Mouse (Mus musculus) stomach, postnatal 0 days (tissue): ENCODE results near the gene Deup1. TPM values are rescaled to one million over a fixed set of nuclear protein-coding genes. Genes with fewer than 3 reads are reported as not detected.
A peak's percentile ranks its signal among the peaks of the same experiment; 100 is the strongest.

ENCODE experiments used
- ATAC-seq: fragments of 200-750 bp; cut with Nextera tagmentation; 2 replicates; pipeline ENCODE4 v1.8.0; 2017; ENCODE audit not compliant: low FRiP score, low TSS enrichment
- DNase-seq: peaks from one replicate; pipeline ENCODE4 v3.0.0-alpha.2; 2016; ENCODE audit warnings: low spot score
- H3K27ac ChIP-seq: fragments of 300-500 bp; sonication (generic); replicated peaks from 2 replicates; pipeline ENCODE4 v1.5.1; 2014; ENCODE audit warnings: mild to moderate bottlenecking, control low read depth
- H3K27me3 ChIP-seq: fragments of 300-500 bp; sonication (generic); 2 replicates; pipeline ENCODE4 v1.6.1; 2014; ENCODE audit warnings: low read length; ENCODE audit not compliant: control insufficient read depth, insufficient read depth
- H3K36me3 ChIP-seq: fragments of 300-500 bp; sonication (generic); 2 replicates; pipeline ENCODE4 v1.6.1; 2014; ENCODE audit warnings: low read length, mixed read lengths; ENCODE audit not compliant: control insufficient read depth, insufficient read depth
- H3K4me1 ChIP-seq: fragments of 300-500 bp; sonication (generic); replicated peaks from 2 replicates; pipeline ENCODE4 v1.6.1; 2014; ENCODE audit warnings: antibody characterized with exemption; ENCODE audit not compliant: control insufficient read depth, insufficient read depth
- H3K4me2 ChIP-seq: fragments of 300-500 bp; sonication (generic); replicated peaks from 2 replicates; pipeline ENCODE4 v1.6.1; 2014; ENCODE audit warnings: low read depth, mild to moderate bottlenecking, control low read depth, moderate library complexity
- H3K4me3 ChIP-seq: fragments of 300-500 bp; sonication (generic); 2 replicates; pipeline ENCODE4 v1.5.1; 2014; ENCODE audit warnings: low read depth, low read length, control low read depth
- H3K9ac ChIP-seq: fragments of 300-500 bp; sonication (generic); 2 replicates; pipeline ENCODE4 v1.6.1; 2014; ENCODE audit warnings: mild to moderate bottlenecking, low read length, control low read depth, mixed read lengths
- H3K9me3 ChIP-seq: fragments of 300-500 bp; sonication (generic); 2 replicates; pipeline ENCODE4 v1.6.1; 2016; ENCODE audit warnings: low read length; ENCODE audit not compliant: control insufficient read depth
- CTCF ChIP-seq: IDR thresholded peaks from 2 replicates; pipeline ENCODE4 v1.5.1; 2016; ENCODE audit warnings: antibody characterized with exemption, low read depth, mild to moderate bottlenecking, moderate library complexity
- EP300 ChIP-seq: optimal IDR thresholded peaks from 2 replicates; pipeline ENCODE3; 2016; ENCODE audit warnings: antibody characterized with exemption
- WGBS: fragments of 180-500 bp; shearing (Covaris S2); extraction: QIAGEN DNeasy Blood & Tissue Kit; methylation state at CpG from one replicate; pipeline ENCODE4 v1.1.7; 2014; 5-methylcytosine and 5-hydroxymethylcytosine counted together
- polyA plus RNA-seq: library from polyadenylated mRNA; unstranded; fragments of >200 nt; fragmentation: Nextera tagmentation; extraction: Ambion mirVana; gene quantifications from 2 replicates; pipeline ENCODE4 v1.2.1, GENCODE M21; 2015

Deup1 gene
- polyA plus RNA-seq, 1 experiment from 2014 or later, result 0.11 TPM

DNA sequence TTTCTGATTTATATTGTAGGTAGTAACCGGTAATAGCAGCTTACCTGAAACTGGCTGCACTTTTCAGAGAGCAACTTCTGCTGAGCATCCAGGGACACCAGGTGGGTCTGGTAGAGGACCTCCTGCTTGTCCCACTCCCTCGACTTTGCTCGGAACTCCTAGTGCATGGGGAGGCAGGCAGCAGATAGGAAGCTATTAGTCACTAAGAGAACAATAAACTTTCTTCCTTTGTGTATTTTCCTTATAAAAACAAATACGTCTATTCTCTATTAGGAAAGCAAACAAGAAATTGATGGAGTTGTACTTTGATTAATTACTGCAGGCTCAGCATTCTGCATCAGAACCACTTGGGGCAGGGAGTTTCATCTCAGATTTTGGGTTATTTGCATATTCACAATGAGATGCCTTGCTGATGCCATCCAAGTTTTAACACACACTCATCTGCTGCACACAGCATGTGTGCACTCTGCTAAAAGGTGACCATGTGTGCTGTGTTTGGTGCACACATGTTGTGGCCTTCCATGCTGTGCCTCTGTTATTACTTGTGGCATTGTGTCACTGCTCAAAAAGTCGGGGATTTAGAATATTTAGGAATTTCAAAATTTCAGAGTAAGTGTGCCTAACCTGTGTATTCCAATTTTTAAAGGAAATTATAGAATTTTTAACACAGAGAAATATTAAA lies 26.7 kb downstream of the Deup1 start:
- TF ChIP-seq CTCF (no peak), EP300 (no peak)
- Histone ChIP-seq H3K4me1 (no peaks in the 10 kb centered on the region), H3K27ac (no peak overlapping the region), H3K9ac (no peak overlapping the region), H3K4me2 (no peak overlapping the region), H3K36me3 (no peaks in the 10 kb centered on the region), H3K4me3 (no peak overlapping the region), H3K9me3 (no peaks in the 10 kb centered on the region), H3K27me3 (no peaks in the 10 kb centered on the region)
- DNase-seq, result no peak
- WGBS, result 37% methylated on average over 5 of the region's 5 CpGs
- no peak for ATAC-seq

GRCm38 (mm10) chr9:15600156-15600858 lies 27.4 kb downstream of the Deup1 start:
- ATAC-seq (no peak), DNase-seq (no peak)
- TF ChIP-seq CTCF, result no peak
- no peak for TF ChIP-seq EP300
- WGBS, result 44% methylated on average over 6 of the region's 6 CpGs
- Histone ChIP-seq H3K4me1 (no peaks in the 10 kb centered on the region), H3K4me3 (no peak overlapping the region), H3K9me3 (no peaks in the 10 kb centered on the region), H3K36me3 (no peaks in the 10 kb centered on the region), H3K4me2 (no peak overlapping the region), H3K27ac (no peak overlapping the region), H3K9ac (no peak overlapping the region), H3K27me3 (no peaks in the 10 kb centered on the region)

GRCm38 (mm10) chr9:15596598-15596997 lies 31.1 kb downstream of the Deup1 start:
- no peak overlapping the region for H3K9ac ChIP-seq
- no peak for ATAC-seq
- TF ChIP-seq CTCF (no peak), EP300 (no peak)
- DNase-seq, result no peak
- no peak overlapping the region for H3K4me2 ChIP-seq
- H3K4me1 ChIP-seq, result no peaks in the 10 kb centered on the region
- no peaks in the 10 kb centered on the region for H3K36me3 ChIP-seq
- no peak overlapping the region for H3K4me3 ChIP-seq
- no peaks in the 10 kb centered on the region for H3K27me3 ChIP-seq
- no peak overlapping the region for H3K27ac ChIP-seq
- H3K9me3 ChIP-seq, result no peaks in the 10 kb centered on the region
- WGBS, result 46% methylated on average over 4 of the region's 4 CpGs

GRCm38 (mm10) chr9:15594148-15594547 lies 33.6 kb downstream of the Deup1 start:
- Histone ChIP-seq H3K36me3 (no peaks in the 10 kb centered on the region), H3K9ac (no peak overlapping the region), H3K9me3 (no peaks in the 10 kb centered on the region), H3K27me3 (no peaks in the 10 kb centered on the region), H3K4me2 (no peak overlapping the region), H3K27ac (no peak overlapping the region), H3K4me1 (no peaks in the 10 kb centered on the region), H3K4me3 (no peak overlapping the region)
- DNase-seq (no peak), ATAC-seq (no peak)
- TF ChIP-seq EP300 (no peak), CTCF (no peak)
- 78% methylated on average over 4 of the region's 4 CpGs for WGBS

GRCm38 (mm10) chr9:15587157-15587854 lies 40.4 kb downstream of the Deup1 start:
- no peaks in the 10 kb centered on the region for H3K4me1 ChIP-seq
- H3K9ac ChIP-seq, result no peak overlapping the region
- no peaks in the 10 kb centered on the region for H3K27me3 ChIP-seq
- no peaks in the 10 kb centered on the region for H3K9me3 ChIP-seq
- peak; percentile 10 for DNase-seq
- H3K4me2 ChIP-seq, result no peak overlapping the region
- no peak overlapping the region for H3K4me3 ChIP-seq
- TF ChIP-seq CTCF, result no peak
- no peak for TF ChIP-seq EP300
- no peak for ATAC-seq
- H3K36me3 ChIP-seq, result no peaks in the 10 kb centered on the region
- 44% methylated on average over 6 of the region's 6 CpGs for WGBS
- H3K27ac ChIP-seq, result no peak overlapping the region
